Mouse (Mus musculus): ENCODE data around the gene Sync.

- TF ChIP-seq POLR2A (IDR thresholded peaks at IDR 0.05; ENCODE audit: control insufficient read depth in 1 of 2, insufficient read depth in 1 of 2, low read depth in 1 of 2, low read length in 2 of 2, poor library complexity in 1 of 2): no peak
- TF ChIP-seq CTCF (IDR thresholded peaks at IDR 0.05 in 2 of 3, conservative IDR thresholded peaks at IDR 0.05 in 1 of 3; ENCODE audit: control insufficient read depth in 1 of 3, insufficient read depth in 1 of 3, low read depth in 2 of 3, low read length in 3 of 3, poor library complexity in 1 of 3, severe bottlenecking in 1 of 3): peak; percentile 16 to 53 (median 24); a peak in 3 of 6 replicates
- TF ChIP-seq GATA1 (IDR thresholded peaks at IDR 0.05; ENCODE audit: low read depth, low read length): no peak
- TF ChIP-seq CHD1 (IDR thresholded peaks at IDR 0.05; ENCODE audit: low read depth, low read length): no peak
- TF ChIP-seq TBP (IDR thresholded peaks at IDR 0.05; ENCODE audit: low read depth, low read length): no peak
- no peak for TF ChIP-seq MAFK (IDR thresholded peaks at IDR 0.05; ENCODE audit: borderline replicate concordance, low read depth, low read length)
- no peak for TF ChIP-seq BHLHE40 (IDR thresholded peaks at IDR 0.05; ENCODE audit: borderline replicate concordance, low read depth, low read length)
- TF ChIP-seq EP300 (IDR thresholded peaks at IDR 0.05; ENCODE audit: low read depth in 1 of 2, low read length in 2 of 2): no peak
- no peak for TF ChIP-seq MXI1 (IDR thresholded peaks at IDR 0.05; ENCODE audit: low read depth, low read length)
- no peak for TF ChIP-seq NRF1 (IDR thresholded peaks at IDR 0.05; ENCODE audit: insufficient read depth, low read depth, low read length, poor library complexity, severe bottlenecking)
- TF ChIP-seq HCFC1 (IDR thresholded peaks at IDR 0.05; ENCODE audit: low read depth, low read length): no peak
Observed at GRCm38 (mm10) chr4:129272756-129273046, 14.7 kb upstream of the Sync start.

Measured in MEL (cell line).